Mouse (Mus musculus) olfactory bulb, adult 2 months (tissue): ENCODE measurements at regions not wholly inside any gene's neighbourhood (a gene's known extent, or its start where the extent isn't known, plus 50 kb on each side); places are given as distances from the start of the nearest gene placed in this dataset.

Experiments used
- CTCF ChIP-seq: fragments of 200-500 bp; IDR thresholded peaks from 2 replicates; pipeline ENCODE4 v1.5.1; 2012; ENCODE audit warnings: low read depth, mild to moderate bottlenecking, low read length, moderate library complexity; ENCODE audit not compliant: insufficient read depth
- POLR2A ChIP-seq: fragments of 200-500 bp; IDR thresholded peaks from 2 replicates; pipeline ENCODE4 v1.6.1; 2012; ENCODE audit warnings: mild to moderate bottlenecking, low read depth, low read length, moderate library complexity; ENCODE audit not compliant: insufficient read depth

DNA sequence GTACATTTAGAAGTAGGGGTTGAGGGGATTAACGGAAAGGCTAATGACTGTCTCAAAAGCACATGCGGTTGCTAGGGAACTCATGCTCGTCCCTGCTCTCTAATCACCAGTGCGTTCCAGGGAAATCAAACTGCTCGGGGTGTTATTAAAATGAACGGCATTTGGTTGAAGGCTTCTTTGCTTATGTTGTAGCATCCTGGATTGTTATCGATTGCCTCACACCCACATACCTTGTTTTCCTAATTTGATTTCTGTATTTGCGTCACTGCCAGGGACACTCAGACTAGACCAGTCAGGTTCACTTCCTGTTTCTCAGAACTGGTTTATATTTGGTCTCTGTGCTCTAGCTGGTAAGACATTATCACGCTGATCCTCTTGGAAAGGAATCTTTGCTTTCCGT lies 177.0 kb upstream of the Mkln1 start:
- no peak for TF ChIP-seq CTCF
- TF ChIP-seq POLR2A, result no peak
